In genomic region chr7:67243121-67243893, GRCm38 (mm10) we compare ENCODE assay signal across 8 mouse cellular contexts. TPM values are rescaled to one million over a fixed set of nuclear protein-coding genes. Genes with fewer than 3 reads are reported as not detected.
DNase-seq lines count a peak whose midpoint lies in the region; ATAC-seq and TF ChIP-seq lines count a peak whose summit lies in the region.

No protein-coding gene starts in this region.

- no peak overlapping the region for H3K9ac ChIP-seq in lung, embryonic 14.5 days

- H3K4me1 ChIP-seq in lung, embryonic 14.5 days (ENCODE audit: insufficient read depth) = no peaks in the 10 kb centered on the region
- peaks cover 5% of the 10 kb centered on the region; the same call in 1 of the 2 replicates for H3K4me1 ChIP-seq in cortical plate, adult 2 months (ENCODE audit: control insufficient read depth, insufficient read depth, low read length)

- H3K4me3 ChIP-seq in lung, embryonic 14.5 days (ENCODE audit: low read depth, low read length) = no peak overlapping the region
- H3K4me3 ChIP-seq in cortical plate, adult 2 months (ENCODE audit: insufficient read depth, low read length) = no peak overlapping the region

- DNase-seq in frontal cortex, postnatal 36 days (ENCODE audit: low spot score in 2 of 2) = no peak
- peak; percentile 79 for DNase-seq in lung, embryonic 14.5 days
- DNase-seq in lung, postnatal 4 days = no peak
- DNase-seq in mesoderm, embryonic 11.5 days (ENCODE audit: low read depth, low spot score) = peak; percentile 27
- DNase-seq in urinary bladder, postnatal 10 days (ENCODE audit: low spot score) = no peak
- DNase-seq in urinary bladder, postnatal 14 days (ENCODE audit: low spot score) = no peak

- no peak overlapping the region for H3K27ac ChIP-seq in lung, embryonic 14.5 days (ENCODE audit: low read depth)
- H3K27ac ChIP-seq in cortical plate, adult 2 months (ENCODE audit: insufficient read depth, low read length) = no peak overlapping the region

- peak; percentile 71 for TF ChIP-seq CTCF in lung, embryonic 14.5 days (IDR thresholded peaks at IDR 0.05; ENCODE audit: low read depth)
- TF ChIP-seq CTCF in cortical plate, adult 2 months (IDR thresholded peaks at IDR 0.05; ENCODE audit: extremely low read depth, insufficient read depth, low read length) = peak; percentile 51

- no peak overlapping the region for H3K4me2 ChIP-seq in lung, embryonic 14.5 days

- 44% methylated on average over 2 of the region's 2 CpGs for WGBS in lung, embryonic 14.5 days

- ATAC-seq in frontal cortex, adult (ENCODE audit: low TSS enrichment) = peak; percentile 48; the same call in 1 of the 2 replicates
- 0 out of 2 replicates have a peak, but pooled peaks have one; percentile 38 for ATAC-seq in lung, embryonic 14.5 days (ENCODE audit: insufficient read depth)

- no peaks in the 10 kb centered on the region for H3K9me3 ChIP-seq in lung, embryonic 14.5 days (ENCODE audit: low read depth, low read length)

- H3K27me3 ChIP-seq in lung, embryonic 14.5 days (ENCODE audit: insufficient read depth, low read length) = no peaks in the 10 kb centered on the region

- peaks cover 26% of the 10 kb centered on the region for H3K36me3 ChIP-seq in lung, embryonic 14.5 days (ENCODE audit: insufficient read depth)

- no peak for TF ChIP-seq POLR2A in cortical plate, adult 2 months (IDR thresholded peaks at IDR 0.05; ENCODE audit: extremely low read depth, insufficient read depth, low read length)

RNA-seq across cellular contexts. Expression of gene Lysmd4, which starts 21.0 kb away (rescaled TPM):
- 10.9 and 11.9 TPM in 2 replicates for polyA plus RNA-seq in lung, embryonic 14.5 days (2014; fragmentation: Nextera tagmentation; extraction: Ambion mirVana)
- 55.7 and 55.8 TPM in 2 replicates for polyA plus RNA-seq in cortical plate, adult 2 months (2012; rRNA removed)

Comparison
In these comparisons a context has a peak if more than half of its experiments do, and no peak if none do; other contexts are left out.
1. DNase-seq: peak in lung, embryonic 14.5 days (single experiment) and mesoderm, embryonic 11.5 days (single experiment); none in frontal cortex, postnatal 36 days (0 of 2), lung, postnatal 4 days (0 of 2), urinary bladder, postnatal 10 days (single experiment) and urinary bladder, postnatal 14 days (single experiment).